Mouse (Mus musculus) adrenal gland, adult 2 months (tissue): ENCODE results near the gene Fbxw11. TPM values are rescaled to one million over a fixed set of nuclear protein-coding genes. Genes with fewer than 3 reads are reported as not detected.
A peak's percentile ranks its signal among the peaks of the same experiment; 100 is the strongest.

ENCODE experiments used
- DNase-seq: peaks from one replicate; pipeline ENCODE4 v3.0.0; 2021
- polyA plus RNA-seq: library from polyadenylated mRNA; depleted of rRNA; stranded (reverse); fragments of >200 nt; gene quantifications from 2 replicates; pipeline ENCODE4 v1.2.3, GENCODE M21; 2012; rRNA removed
- total RNA-seq, 2 experiments: library from RNA; stranded (reverse); gene quantifications; 2 replicates each; pipeline ENCODE4 v1.2.3; 2021

Gene Fbxw11
- total and polyA plus RNA-seq, 3 experiments = 57.8 to 98.2 (median 85.2) TPM

DNA sequence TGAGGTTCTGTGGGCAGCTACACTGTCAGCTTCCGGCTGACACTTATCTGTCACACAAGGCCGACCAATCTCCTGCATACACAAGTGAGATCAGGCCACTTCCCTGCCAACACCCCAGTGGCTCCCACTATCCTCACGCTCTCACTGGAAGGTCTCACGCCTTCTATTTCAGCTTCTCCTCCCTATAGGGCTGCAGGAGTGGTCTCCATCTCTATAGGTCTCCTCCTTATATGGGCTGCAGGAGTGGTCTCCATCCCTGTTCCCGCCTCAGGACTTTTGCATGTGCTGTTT lies 110.0 kb downstream of the Fbxw11 start:
- DNase-seq = no peak

DNA sequence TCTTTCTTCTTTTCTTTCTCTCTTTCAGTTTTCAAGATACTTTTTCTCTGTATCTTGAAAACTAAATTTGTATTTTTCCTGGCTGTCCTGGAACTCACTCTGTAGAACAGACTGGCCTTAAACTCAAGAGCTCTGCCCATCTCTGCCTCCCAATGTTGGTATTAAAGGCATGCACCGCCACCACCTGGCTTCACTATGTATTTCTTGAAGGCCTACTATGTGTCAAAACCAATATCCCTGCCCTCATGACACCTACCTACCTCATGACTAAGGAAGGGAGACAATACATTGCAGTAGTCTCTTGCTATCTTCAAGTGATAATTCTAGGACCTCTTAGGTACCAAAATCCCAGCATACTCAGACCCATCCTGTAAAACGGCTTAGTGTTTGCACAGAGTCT lies 110.8 kb downstream of the Fbxw11 start:
- no peak for DNase-seq

DNA sequence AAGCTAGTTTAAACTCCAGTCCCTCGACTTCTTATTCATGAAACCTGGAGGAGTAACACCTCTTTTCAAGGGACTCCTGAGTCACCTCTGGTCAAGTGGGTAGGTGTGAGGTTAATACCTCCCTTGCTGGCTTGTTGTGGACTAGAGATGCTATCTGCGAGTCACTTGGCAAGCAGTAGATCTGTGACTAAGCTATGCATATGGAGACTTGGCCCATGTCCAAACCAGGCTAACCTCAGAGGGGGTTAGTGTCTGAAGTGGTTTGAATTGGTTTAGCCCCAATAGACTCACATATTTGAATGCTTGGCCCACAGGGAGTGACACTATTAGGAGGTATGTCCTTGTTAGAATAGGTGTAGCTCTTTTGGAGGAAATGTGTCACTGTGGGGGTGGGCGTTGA lies 120.2 kb downstream of the Fbxw11 start:
- no peak for DNase-seq

GRCm38 (mm10) chr11:32767496-32768230 lies 125.1 kb downstream of the Fbxw11 start:
- DNase-seq = peak; percentile 40

DNA sequence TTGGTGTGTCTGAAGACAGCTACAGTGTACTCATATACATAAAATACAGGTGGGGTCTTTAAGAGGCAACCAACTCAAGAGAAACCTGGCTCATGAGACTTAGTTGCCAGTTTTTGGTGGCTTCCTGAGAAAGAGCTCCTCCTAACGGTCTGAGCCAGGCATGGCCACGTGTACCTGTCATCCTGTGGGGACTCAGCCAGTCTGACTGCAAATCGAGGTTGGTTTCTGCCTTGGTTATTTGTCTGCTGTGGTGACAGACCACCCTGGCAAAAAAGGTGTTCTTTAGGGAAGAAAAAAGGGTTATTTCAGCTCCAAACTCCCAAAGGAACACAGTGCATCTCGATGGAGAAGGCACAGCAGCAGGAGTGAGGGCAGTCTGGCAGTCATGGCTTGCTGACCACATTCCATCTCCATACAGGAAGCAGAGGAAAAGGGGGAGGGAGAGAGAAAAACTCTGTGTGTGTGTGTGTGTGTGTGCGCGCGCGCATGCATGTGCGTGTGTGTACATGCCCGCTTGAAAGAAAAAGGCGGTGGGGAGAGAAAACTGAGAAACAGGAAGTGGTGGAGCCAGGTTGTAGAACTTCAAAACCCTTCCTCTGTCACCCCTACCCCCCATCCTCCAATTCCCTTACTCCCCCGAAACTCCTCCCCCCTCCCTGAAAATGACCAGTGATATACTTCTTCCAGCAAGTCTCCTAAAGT lies 126.3 kb downstream of the Fbxw11 start:
- no peak for DNase-seq

- DNase-seq = no peak
Measured at GRCm38 (mm10) chr11:32780747-32781536, 138.4 kb downstream of the Fbxw11 start.

GRCm38 (mm10) chr11:32781633-32782404 lies 139.3 kb downstream of the Fbxw11 start:
- no peak for DNase-seq

- DNase-seq = peak; percentile 9
Measured at GRCm38 (mm10) chr11:32782724-32783123, 140.2 kb downstream of the Fbxw11 start.

GRCm38 (mm10) chr11:32785591-32786147 lies 143.1 kb downstream of the Fbxw11 start:
- no peak for DNase-seq

DNA sequence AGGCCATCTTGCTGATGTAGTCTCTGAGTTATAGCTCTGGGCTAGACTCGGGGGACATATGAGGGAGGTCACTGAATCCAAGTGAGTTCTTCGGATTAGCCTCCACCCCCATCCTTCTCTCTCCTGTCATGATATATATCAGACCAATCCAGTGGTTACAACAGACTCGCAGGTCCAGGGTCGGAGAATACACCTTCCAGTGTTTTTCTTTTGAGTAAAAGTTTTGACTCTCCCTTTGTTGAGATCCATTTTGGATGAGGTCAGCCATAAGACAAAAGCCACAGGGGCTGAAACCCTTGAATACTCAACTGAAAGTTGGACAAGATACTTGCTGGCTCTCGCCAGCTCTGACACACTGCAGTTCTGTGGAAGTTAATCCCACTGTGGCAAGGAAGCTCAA lies 143.7 kb downstream of the Fbxw11 start:
- DNase-seq = no peak

DNA sequence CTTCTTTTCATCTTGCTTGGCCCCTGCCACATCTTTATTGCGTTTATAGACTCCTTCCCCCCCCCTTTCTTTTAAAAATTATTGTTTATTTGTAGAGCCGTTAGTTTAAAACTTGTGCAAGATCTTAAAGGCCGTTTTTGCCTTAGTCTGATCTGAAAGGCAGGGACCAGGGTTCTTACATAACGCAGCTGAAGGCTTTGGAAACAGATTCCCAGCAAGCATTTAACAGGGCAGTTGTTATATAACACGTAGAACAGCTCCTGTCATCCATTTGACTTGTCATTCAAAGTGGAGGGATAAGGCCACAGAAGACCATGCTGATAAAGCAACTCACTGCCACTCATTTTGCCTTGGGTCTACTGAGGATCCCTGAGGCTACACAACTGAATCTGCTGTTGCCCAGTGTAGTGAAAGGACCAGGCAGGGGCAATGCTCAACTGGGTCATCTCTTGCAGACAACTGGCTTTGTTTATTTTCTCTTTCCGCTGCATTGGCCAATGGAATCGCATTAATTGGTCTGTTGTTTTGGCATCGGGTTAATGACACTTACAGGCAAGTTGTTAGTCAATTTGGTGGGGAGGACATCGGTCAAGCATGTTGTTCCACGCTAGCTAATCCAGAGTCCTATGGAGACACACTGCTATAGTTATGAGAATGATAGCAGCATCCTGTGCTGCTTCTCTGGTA lies 152.4 kb downstream of the Fbxw11 start:
- DNase-seq = no peak

Other genes starting within 250 kb of the Fbxw11 start
- 10 to 100 TPM; 12.2 to 14.4 TPM for gene Ubtd2, start 187.4 kb upstream of the Fbxw11 start, total RNA-seq
- gene Ubtd2, start 187.4 kb upstream of the Fbxw11 start, polyA plus RNA-seq = 4.7 and 4.9 TPM in 2 replicates
- gene Efcab9, start 110.6 kb upstream of the Fbxw11 start, total RNA-seq = 1 to 10 TPM in 1 of 2 experiments, under 1 TPM in 1; 0.66 to 1.8 TPM
- not detected in 2 replicates for gene Efcab9, start 110.6 kb upstream of the Fbxw11 start, polyA plus RNA-seq
- 10 to 100 TPM; 11.2 to 13.1 TPM for gene Stk10, start 109.4 kb upstream of the Fbxw11 start, total RNA-seq
- 6.0 and 6.7 TPM in 2 replicates for gene Stk10, start 109.4 kb upstream of the Fbxw11 start, polyA plus RNA-seq
- gene Smim23, start 181.9 kb downstream of the Fbxw11 start, total RNA-seq = not detected
- not detected in 2 replicates for gene Smim23, start 181.9 kb downstream of the Fbxw11 start, polyA plus RNA-seq